In genomic region chr13:93782823-93783222, GRCm38 (mm10) we compare ENCODE assay signal across 22 mouse cellular contexts. TPM values are rescaled to one million over a fixed set of nuclear protein-coding genes. Genes with fewer than 3 reads are reported as not detected.
DNase-seq lines count a peak whose midpoint lies in the region; ATAC-seq and TF ChIP-seq lines count a peak whose summit lies in the region.
"Had no signal": no experiment of that assay in that cellular context is flagged by ENCODE, and none has a peak within 500 bp of the region (broad histone marks: within the 10 kb centered on the region; RNA-seq: fewer than 3 reads in every experiment).

No protein-coding gene starts in this region.

- peak; percentile 5 for DNase-seq in A20 (ENCODE audit: low read depth, low spot score)
- DNase-seq in yolk sac, embryonic 10.5 days (ENCODE audit: low spot score) = no peak
- DNase-seq in adrenal gland, postnatal 14 days = no peak
- DNase-seq in cerebellum, postnatal 25 days = no peak
- DNase-seq: adrenal gland, adult 8-10 months; cerebellum, adult 18-20 months; cerebellum, postnatal 10 days; gastrocnemius, adult 2 months; gastrocnemius, postnatal 25 days; heart, adult 18-20 months; heart, postnatal 14 days had no signal

- 11% methylated on average over 5 of the region's 5 CpGs for WGBS in bone marrow, adult 2 months
- 12% methylated on average over 5 of the region's 5 CpGs for WGBS in macrophage (ENCODE audit: missing documents)

- no peaks in the 10 kb centered on the region for H3K36me3 ChIP-seq in macrophage (ENCODE audit: inconsistent target)
- H3K36me3 ChIP-seq: embryonic facial prominence, embryonic 13.5 days; G1E; heart, embryonic 10.5 days; heart, embryonic 15.5 days; hindbrain, embryonic 10.5 days; intestine, embryonic 15.5 days had no signal

- no peak for TF ChIP-seq POLR2A in bone marrow, adult 2 months (IDR thresholded peaks at IDR 0.05; ENCODE audit: borderline replicate concordance, control insufficient read depth, low read depth, low read length)

- H3K4me1 ChIP-seq in bone marrow, adult 2 months (ENCODE audit: control insufficient read depth, insufficient read depth, low read length) = no peaks in the 10 kb centered on the region; the same call in 1 of the 2 replicates
- H3K4me1 ChIP-seq: heart, embryonic 10.5 days; hindbrain, embryonic 10.5 days; intestine, embryonic 15.5 days had no signal

- H3K4me3 ChIP-seq in bone marrow, adult 2 months (replicated peaks; ENCODE audit: control insufficient read depth, low read depth, low read length) = no peak overlapping the region
- no peak overlapping the region for H3K4me3 ChIP-seq in macrophage (ENCODE audit: inconsistent target)
- H3K4me3 ChIP-seq: embryonic facial prominence, embryonic 13.5 days; gastrocnemius, adult 2 months; heart, embryonic 10.5 days; heart, embryonic 15.5 days; hindbrain, embryonic 10.5 days; intestine, embryonic 15.5 days had no signal

- peak overlapping the region; percentile 39; the same call in 1 of the 2 replicates for H3K27ac ChIP-seq in bone marrow, adult 2 months (ENCODE audit: control insufficient read depth, insufficient read depth, low read depth, low read length, poor library complexity)
- H3K27ac ChIP-seq in macrophage = peak overlapping the region; percentile 41
- H3K27ac ChIP-seq: embryonic facial prominence, embryonic 13.5 days; gastrocnemius, adult 2 months; heart, embryonic 10.5 days; heart, embryonic 15.5 days; hindbrain, embryonic 10.5 days; hindbrain, embryonic 14.5 days; intestine, embryonic 15.5 days had no signal

- peak; percentile 51; the same call in 1 of the 2 replicates for ATAC-seq in neutrophil, adult 5-6 weeks (ENCODE audit: extremely low read depth, insufficient number of reproducible peaks, low FRiP score, poor library complexity, severe bottlenecking)
- ATAC-seq: forebrain, embryonic 14.5 days; intestine, embryonic 15.5 days had no signal

- H3K79me2 ChIP-seq in macrophage (ENCODE audit: inconsistent target) = no peaks in the 10 kb centered on the region

- no peak for TF ChIP-seq CTCF in bone marrow, adult 2 months (IDR thresholded peaks at IDR 0.05; ENCODE audit: control insufficient read depth, insufficient read depth, low read length)

RNA-seq across cellular contexts. Expression of gene Arsb, which starts 11.4 kb away (rescaled TPM):
- polyA plus RNA-seq in bone marrow, adult 2 months (2011; ENCODE audit: insufficient read depth, insufficient read length, low replicate concordance, missing spikeins) = 4.9 and 8.9 TPM in 2 replicates
- total RNA-seq in macrophage (2018; cell fraction: chromatin; rRNA removed) = 10 to 100 TPM in 1 of 26 experiments, 1 to 10 TPM in 24, under 1 TPM in 1; 0.95 to 13.5 (median 7.2) TPM
- total RNA-seq in macrophage (2018; cell fraction: cytosol; rRNA removed) = 10 to 100 TPM; 12.3 to 26.5 (median 16.7) TPM
- 10 to 100 TPM in 25 of 26 experiments, 1 to 10 TPM in 1; 7.0 to 39.2 (median 20.8) TPM for total RNA-seq in macrophage (2018; cell fraction: nucleus; rRNA removed)
- polyA plus RNA-seq in macrophage (2018) = 15.2 to 28.0 TPM (median 21.2 TPM) in 3 replicates
- 6.0 and 6.3 TPM in 2 replicates for total RNA-seq in neutrophil, adult 5-6 weeks (2017)
- total RNA-seq in adrenal gland, postnatal 14 days (2021) = 32.8 and 36.1 TPM in 2 replicates
